Mouse (Mus musculus) bone marrow macrophage, adult 2 months (primary cell): ENCODE results near the gene Cela2a.

Experiments
- CTCF ChIP-seq: IDR thresholded peaks from 2 replicates; pipeline ENCODE4 v1.5.1; 2012; ENCODE audit warnings: low read depth, mild to moderate bottlenecking, low read length, moderate library complexity
- POLR2A ChIP-seq: IDR thresholded peaks from 2 replicates; pipeline ENCODE4 v1.6.1; 2012; ENCODE audit warnings: mild to moderate bottlenecking, low read depth, low read length, borderline replicate concordance

- TF ChIP-seq CTCF (no peak), POLR2A (no peak)
Observed at GRCm38 (mm10) chr4:141865006-141865405, 39.0 kb upstream of the Cela2a start.
